Mouse (Mus musculus) midbrain, embryonic 15.5 days (tissue): ENCODE measurements around the gene Ddx1. TPM values are rescaled to one million over a fixed set of nuclear protein-coding genes. Genes with fewer than 3 reads are reported as not detected.

Source experiments
- ATAC-seq: fragments of 200-750 bp; cut with Nextera tagmentation; replicated peaks from 2 replicates; pipeline ENCODE4 v1.8.0; 2017; ENCODE audit warnings: moderate TSS enrichment
- H3K27ac ChIP-seq: fragments of 300-500 bp; sonication (generic); 2 replicates; pipeline ENCODE4 v1.5.1; 2015; ENCODE audit warnings: mild to moderate bottlenecking, inconsistent platforms
- H3K27me3 ChIP-seq: fragments of 300-500 bp; sonication (generic); replicated peaks from 2 replicates; pipeline ENCODE4 v1.6.1; 2015; ENCODE audit warnings: inconsistent platforms
- H3K36me3 ChIP-seq: fragments of 300-500 bp; sonication (generic); replicated peaks from 2 replicates; pipeline ENCODE4 v1.6.1; 2015; ENCODE audit warnings: inconsistent platforms
- H3K4me1 ChIP-seq: fragments of 300-500 bp; sonication (generic); 2 replicates; pipeline ENCODE4 v1.6.1; 2015; ENCODE audit warnings: inconsistent platforms
- H3K4me2 ChIP-seq: fragments of 300-500 bp; sonication (generic); 2 replicates; pipeline ENCODE4 v1.6.1; 2015; ENCODE audit warnings: inconsistent platforms, mild to moderate bottlenecking, moderate library complexity
- H3K4me3 ChIP-seq: fragments of 300-500 bp; sonication (generic); 2 replicates; pipeline ENCODE4 v1.5.1; 2015; ENCODE audit warnings: mild to moderate bottlenecking, inconsistent platforms
- H3K9ac ChIP-seq: fragments of 300-500 bp; sonication (generic); 2 replicates; pipeline ENCODE4 v1.6.1; 2015; ENCODE audit warnings: mild to moderate bottlenecking, inconsistent platforms
- H3K9me3 ChIP-seq: fragments of 300-500 bp; sonication (generic); 2 replicates; pipeline ENCODE4 v1.6.1; 2016; ENCODE audit warnings: inconsistent platforms
- WGBS: fragments of 180-500 bp; shearing (Covaris S2); methylation state at CpG from one replicate; pipeline ENCODE4 v1.1.7; 2015; ENCODE audit warnings: mixed read lengths; 5-methylcytosine and 5-hydroxymethylcytosine counted together
- polyA plus RNA-seq: library from polyadenylated mRNA; unstranded; fragments of >200 nt; fragmentation: Nextera tagmentation; extraction: Ambion mirVana; gene quantifications from 2 replicates; pipeline ENCODE4 v1.2.1, GENCODE M21; 2015

The Ddx1 gene
- 128 and 132 TPM in 2 replicates for polyA plus RNA-seq

DNA sequence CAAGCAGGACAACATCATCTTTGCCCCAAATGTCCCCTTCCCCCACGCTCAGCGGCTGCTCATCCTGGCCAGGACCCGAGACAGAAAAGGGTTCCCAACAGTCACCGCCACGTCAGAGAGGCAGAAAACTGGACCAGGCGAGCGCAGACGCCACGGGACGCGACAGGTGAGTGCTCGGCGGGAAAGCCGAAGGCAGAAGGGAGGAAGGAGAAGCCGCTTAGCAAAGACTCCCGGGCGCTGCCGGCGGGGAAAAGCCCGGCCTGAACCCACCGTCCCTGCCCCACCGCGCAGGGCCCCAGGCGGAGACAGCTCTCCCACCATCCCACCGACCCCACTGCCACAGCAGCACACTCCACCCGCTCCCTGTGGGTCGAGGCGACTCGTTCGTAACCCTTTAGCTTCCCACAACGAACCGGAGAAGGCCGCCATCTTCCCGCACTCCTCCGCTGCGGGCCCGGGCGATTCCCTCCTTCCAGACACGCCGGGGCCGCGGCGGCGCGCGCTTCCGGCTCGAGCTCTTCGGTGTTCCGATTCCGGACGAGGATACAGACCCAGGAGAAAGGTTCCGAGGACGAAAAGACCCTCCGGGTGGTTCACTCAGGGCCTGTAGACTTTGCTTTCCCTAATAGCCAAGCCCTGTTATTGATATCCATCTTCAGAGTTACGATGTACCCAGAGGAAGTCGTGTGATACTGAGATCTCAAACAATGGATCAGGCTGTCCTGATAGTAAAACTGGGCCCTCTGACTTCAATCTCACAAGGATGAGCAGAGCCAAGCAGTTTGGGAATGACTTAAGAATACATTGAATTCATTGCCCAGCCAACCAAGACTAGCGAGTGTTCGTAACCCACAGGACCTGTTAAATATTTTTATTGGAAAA, at the start of gene Ddx1:
TSS of gene Ddx1 (minus strand) at position 523 of the 882 bp plus-strand sequence.
- H3K9ac ChIP-seq, result peak within 1 kb of the TSS; percentile 86
- no peaks in the 10 kb centered on the region; the same call in 1 of the 2 replicates for H3K36me3 ChIP-seq
- H3K4me1 ChIP-seq, result peaks cover 21% of the 10 kb centered on the region
- ATAC-seq, result peak; percentile 96
- H3K9me3 ChIP-seq, result no peaks in the 10 kb centered on the region
- peak within 1 kb of the TSS; percentile 81 for H3K4me3 ChIP-seq
- WGBS, result 2% methylated on average over 59 of the region's 59 CpGs
- peak within 1 kb of the TSS; percentile 53 for H3K4me2 ChIP-seq
- no peaks in the 10 kb centered on the region for H3K27me3 ChIP-seq
- peak within 1 kb of the TSS; percentile 90 for H3K27ac ChIP-seq

DNA sequence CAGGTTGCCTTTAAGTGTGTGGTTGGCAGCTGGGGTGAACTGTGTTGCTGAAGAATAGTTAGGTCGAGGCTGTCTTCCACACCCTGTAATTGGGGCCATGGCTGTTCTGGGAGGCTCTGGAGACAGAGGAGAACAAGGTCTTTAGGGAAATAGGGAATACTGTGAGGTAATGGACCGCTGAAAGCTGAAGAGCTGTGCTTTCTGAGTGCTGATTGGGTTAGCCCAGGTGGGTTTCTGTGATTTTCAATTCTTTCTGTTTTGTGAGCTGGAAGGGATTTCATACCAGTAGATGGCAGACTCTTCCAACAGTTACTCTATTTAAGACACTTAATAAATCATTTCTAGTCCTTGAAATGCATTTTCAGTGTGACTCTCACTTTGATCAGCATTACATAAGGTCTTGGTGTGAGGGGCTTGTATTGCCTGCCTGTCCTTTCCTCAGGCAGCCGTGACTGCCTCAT, 44.4 kb upstream of the Ddx1 start:
- 0 out of 2 replicates have a peak, but pooled peaks cover 2% of the 10 kb centered on the region for H3K36me3 ChIP-seq
- no peaks in the 10 kb centered on the region for H3K9me3 ChIP-seq
- H3K9ac ChIP-seq, result no peak overlapping the region
- peaks cover 3% of the 10 kb centered on the region; the same call in 1 of the 2 replicates for H3K4me1 ChIP-seq
- no peaks in the 10 kb centered on the region for H3K27me3 ChIP-seq
- WGBS, result 68% methylated on average over 3 of the region's 3 CpGs
- H3K27ac ChIP-seq, result no peak overlapping the region
- peak; percentile 79 for ATAC-seq
- no peak overlapping the region for H3K4me3 ChIP-seq
- H3K4me2 ChIP-seq, result no peak overlapping the region

DNA sequence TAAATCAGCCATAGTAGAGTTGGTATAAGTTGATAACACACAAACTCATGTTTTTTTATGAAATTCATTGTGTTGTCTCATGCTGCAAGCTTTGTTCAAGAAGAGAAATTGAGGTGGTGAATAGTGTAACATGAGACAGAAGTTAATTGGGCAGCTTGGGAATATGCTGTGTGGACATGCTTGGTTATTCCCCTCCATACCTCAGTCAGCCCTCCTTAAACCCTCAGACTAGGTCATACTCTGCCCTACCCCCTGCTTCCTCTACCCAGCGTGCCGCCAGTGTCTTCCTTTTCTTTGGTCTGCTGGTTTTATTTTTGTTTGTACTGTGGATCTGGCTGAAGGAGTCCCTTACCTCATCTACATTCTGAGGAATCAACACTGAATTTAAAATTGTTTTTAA, 42.4 kb upstream of the Ddx1 start:
- no peak overlapping the region for H3K9ac ChIP-seq
- H3K27me3 ChIP-seq, result no peaks in the 10 kb centered on the region
- H3K4me1 ChIP-seq, result peaks cover 3% of the 10 kb centered on the region; the same call in 1 of the 2 replicates
- no peaks in the 10 kb centered on the region for H3K9me3 ChIP-seq
- 0 out of 2 replicates have a peak, but pooled peaks cover 2% of the 10 kb centered on the region for H3K36me3 ChIP-seq
- WGBS, result 86% methylated on average over 2 of the region's 2 CpGs
- no peak overlapping the region for H3K4me2 ChIP-seq
- no peak overlapping the region for H3K4me3 ChIP-seq
- no peak overlapping the region for H3K27ac ChIP-seq
- ATAC-seq, result no peak

DNA sequence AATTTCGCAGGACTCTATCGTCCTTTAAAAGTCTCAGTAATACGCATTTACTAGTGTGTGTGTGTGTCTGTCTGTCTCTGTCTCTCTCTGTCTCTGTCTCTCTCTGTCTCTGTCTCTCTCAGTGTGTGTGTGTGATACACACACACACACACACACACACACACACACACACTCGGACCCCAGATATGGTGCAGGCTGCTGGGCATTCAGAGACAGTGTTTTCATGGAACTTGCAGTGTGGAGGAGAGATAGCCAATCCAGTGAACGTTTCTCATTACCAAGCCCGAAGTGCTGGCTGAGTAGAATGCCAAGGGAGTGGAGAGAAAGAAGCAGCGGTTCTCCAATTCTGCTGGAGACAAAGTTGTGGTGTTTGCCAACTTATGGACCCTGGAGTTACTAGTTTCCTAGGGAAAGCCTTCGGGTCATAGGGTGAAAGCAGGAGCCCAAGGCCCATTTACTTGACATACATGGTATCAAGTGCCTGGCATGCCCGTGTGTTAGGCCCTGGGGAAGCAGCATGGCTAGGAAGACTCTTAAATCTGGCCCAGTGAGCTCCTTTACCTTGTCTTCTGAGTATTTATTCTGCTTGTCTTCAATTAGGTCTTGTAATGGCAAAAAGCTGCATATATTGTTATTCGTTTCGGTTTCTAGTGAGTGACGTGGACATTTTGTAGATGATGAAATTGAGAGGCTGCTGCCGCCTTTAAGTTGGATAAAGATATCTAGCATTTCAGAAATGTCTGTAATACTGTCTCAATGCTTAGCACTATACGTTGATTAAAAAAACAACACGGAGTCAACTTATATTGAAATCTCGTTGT, 20.8 kb upstream of the Ddx1 start:
- ATAC-seq, result peak; percentile 48
- Histone ChIP-seq H3K36me3 (no peaks in the 10 kb centered on the region), H3K4me2 (peak overlapping the region; percentile 66), H3K4me3 (peak overlapping the region; percentile 83), H3K9me3 (no peaks in the 10 kb centered on the region), H3K9ac (peak overlapping the region; percentile 69), H3K27ac (peak overlapping the region; percentile 76), H3K27me3 (no peaks in the 10 kb centered on the region), H3K4me1 (peaks cover 17% of the 10 kb centered on the region)
- 46% methylated on average over 16 of the region's 16 CpGs for WGBS

DNA sequence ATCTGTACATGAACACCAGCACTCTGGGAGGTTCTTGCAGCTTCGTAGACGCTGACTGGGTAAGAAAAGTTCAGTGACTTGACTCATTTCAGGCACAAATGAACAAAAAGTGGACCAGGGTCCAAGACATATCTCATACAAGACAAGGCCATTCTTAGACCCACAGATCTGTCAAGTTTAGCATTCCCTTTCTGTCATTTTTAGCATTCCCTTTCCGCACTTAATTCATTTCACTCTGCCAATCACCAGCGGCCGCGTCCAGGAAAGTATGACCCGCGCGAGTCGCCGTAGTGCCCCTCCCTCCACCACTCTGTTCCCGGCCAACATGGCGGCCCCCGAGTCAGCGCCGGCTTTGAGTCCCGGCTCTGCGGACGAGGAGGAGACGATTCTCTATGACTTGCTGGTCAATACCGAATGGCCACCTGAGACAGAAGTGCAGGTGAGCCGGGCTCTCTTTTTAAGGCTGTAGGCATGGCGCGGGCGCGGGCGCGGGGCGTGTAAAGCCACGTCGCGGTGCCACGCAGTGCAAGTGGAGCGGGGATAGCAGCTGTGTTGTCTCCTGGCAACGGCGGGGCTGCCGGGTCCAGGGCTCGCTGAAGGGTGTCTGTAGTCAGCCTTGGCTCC, 19.9 kb upstream of the Ddx1 start, which contains the start of gene Nbas:
TSS of gene Nbas (plus strand) at position 308 of the 624 bp plus-strand sequence.
- Histone ChIP-seq H3K4me2 (peak within 1 kb of the TSS; percentile 66), H3K9me3 (no peaks in the 10 kb centered on the region), H3K9ac (peak within 1 kb of the TSS; percentile 69), H3K36me3 (no peaks in the 10 kb centered on the region), H3K27me3 (no peaks in the 10 kb centered on the region), H3K4me3 (peak within 1 kb of the TSS; percentile 83), H3K4me1 (peaks cover 17% of the 10 kb centered on the region), H3K27ac (peak within 1 kb of the TSS; percentile 76)
- 3% methylated on average over 38 of the region's 38 CpGs for WGBS
- peak; percentile 97 for ATAC-seq

DNA sequence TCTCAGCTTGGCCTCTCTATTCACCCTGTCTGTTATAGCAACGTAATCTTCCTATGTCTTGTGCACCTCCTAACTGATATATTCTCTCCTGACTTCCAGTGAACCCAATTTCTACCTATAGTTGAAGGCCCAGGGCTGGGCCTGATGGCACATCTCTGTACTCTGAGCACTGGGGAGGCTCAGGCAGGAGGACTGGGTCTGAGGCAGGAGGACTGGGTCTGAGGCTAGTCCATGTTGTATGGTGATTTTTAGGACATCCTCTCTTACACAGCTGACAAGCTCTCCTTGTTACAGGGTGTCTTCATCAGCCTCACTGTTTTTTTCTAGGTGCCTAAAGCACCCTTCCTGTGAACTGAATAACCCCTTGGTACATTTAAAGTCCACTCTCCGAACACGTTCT, 19.4 kb upstream of the Ddx1 start:
- H3K9me3 ChIP-seq, result no peaks in the 10 kb centered on the region
- 51% methylated on average over 3 of the region's 3 CpGs for WGBS
- peak overlapping the region; percentile 5; the same call in 1 of the 2 replicates for H3K9ac ChIP-seq
- H3K4me2 ChIP-seq, result peak overlapping the region; percentile 66
- H3K4me1 ChIP-seq, result peaks cover 17% of the 10 kb centered on the region
- H3K4me3 ChIP-seq, result peak overlapping the region; percentile 83
- no peaks in the 10 kb centered on the region for H3K27me3 ChIP-seq
- H3K36me3 ChIP-seq, result no peaks in the 10 kb centered on the region
- no peak overlapping the region for H3K27ac ChIP-seq
- ATAC-seq, result peak; percentile 57

DNA sequence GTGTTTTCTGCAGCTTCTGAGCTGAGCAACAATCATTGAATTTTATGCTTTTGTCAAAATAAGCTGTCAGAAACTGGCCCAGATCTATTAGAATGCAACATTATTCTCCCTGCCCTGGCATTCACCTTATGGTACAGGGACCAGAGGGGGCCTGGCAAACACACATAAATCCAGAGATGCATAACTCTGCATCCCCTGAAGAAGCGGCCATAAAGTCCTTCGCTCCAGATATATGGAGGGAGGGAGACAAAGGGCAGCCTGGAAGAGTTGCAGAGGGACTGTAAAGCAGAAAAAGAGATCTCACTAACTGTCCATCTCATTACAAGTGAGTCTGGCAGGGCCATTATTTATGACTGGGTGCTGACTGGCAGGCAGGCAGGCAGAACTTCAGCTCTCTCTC, 6.7 kb upstream of the Ddx1 start:
- Histone ChIP-seq H3K4me3 (no peak overlapping the region), H3K4me2 (no peak overlapping the region), H3K4me1 (no peaks in the 10 kb centered on the region), H3K9ac (no peak overlapping the region), H3K27ac (no peak overlapping the region), H3K9me3 (no peaks in the 10 kb centered on the region), H3K27me3 (no peaks in the 10 kb centered on the region), H3K36me3 (no peaks in the 10 kb centered on the region)
- 94% methylated on average over 2 of the region's 2 CpGs for WGBS
- ATAC-seq, result no peak

DNA sequence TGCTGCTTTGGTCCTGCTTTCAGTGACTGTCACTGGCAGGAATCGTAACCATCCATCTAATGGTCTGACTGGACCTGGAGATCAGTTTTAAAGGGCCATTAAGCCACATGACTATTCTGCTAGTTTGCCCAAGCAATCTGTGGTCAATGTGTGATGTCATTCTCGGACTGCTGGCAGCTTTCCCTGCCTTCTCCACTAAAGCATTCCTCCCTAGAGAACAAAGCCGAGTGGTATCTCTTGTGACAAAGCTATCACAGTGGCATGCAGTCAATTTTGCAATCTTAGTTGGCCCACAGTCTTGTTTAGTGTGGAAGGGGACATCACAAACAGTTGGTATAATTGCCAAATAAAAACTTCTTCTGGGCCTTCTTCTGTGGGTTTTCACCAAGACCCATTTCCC, 6.1 kb upstream of the Ddx1 start:
- Histone ChIP-seq H3K36me3 (no peaks in the 10 kb centered on the region), H3K4me2 (no peak overlapping the region), H3K9ac (no peak overlapping the region), H3K9me3 (no peaks in the 10 kb centered on the region), H3K27ac (no peak overlapping the region), H3K27me3 (no peaks in the 10 kb centered on the region), H3K4me1 (peaks cover 1% of the 10 kb centered on the region), H3K4me3 (no peak overlapping the region)
- WGBS, result 54% methylated on average over 3 of the region's 3 CpGs
- ATAC-seq, result no peak

DNA sequence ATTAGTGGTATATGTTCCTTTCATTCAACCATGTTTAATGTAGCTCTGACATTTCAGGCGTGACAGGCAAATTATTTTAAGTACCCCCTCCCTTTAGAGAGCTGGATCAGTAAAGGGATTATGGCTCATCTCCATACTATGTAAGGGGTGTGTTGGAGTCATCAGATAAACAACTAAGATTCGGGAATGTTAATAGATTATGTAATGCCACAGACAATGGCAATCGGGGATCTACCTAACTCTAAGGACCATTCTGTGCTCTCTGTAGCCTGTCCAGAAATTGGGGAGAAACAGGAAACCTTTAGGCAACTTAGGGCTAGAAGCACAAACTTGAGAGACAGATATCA, 533 bp upstream of the Ddx1 start:
- Histone ChIP-seq H3K27ac (peak overlapping the region; percentile 90), H3K4me3 (peak overlapping the region; percentile 81), H3K9ac (peak overlapping the region; percentile 86), H3K4me1 (peaks cover 21% of the 10 kb centered on the region), H3K27me3 (no peaks in the 10 kb centered on the region), H3K36me3 (no peaks in the 10 kb centered on the region), H3K4me2 (peak overlapping the region; percentile 53), H3K9me3 (no peaks in the 10 kb centered on the region)
- peak; percentile 31 for ATAC-seq
- WGBS, result 78% methylated on average over 3 of the region's 3 CpGs

DNA sequence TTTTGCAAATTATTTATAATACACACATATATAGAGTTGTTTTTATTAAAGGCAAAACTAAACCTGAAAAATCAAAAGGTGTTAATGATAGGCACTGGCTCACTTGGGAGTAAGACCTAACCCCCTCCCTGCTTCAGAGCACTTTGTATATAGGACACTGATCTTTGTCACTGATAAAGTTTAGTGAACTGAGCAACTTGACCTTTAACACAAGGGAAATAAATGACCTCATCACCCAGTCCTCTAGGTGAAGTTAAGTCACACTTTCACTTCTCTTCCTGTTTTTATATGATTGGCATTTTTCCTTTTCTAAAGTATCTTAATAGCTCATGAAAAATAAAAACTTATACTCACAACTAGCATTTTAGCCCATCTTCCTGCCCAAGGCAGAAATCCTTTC, 6.6 kb downstream of the Ddx1 start:
- Histone ChIP-seq H3K4me3 (no peak overlapping the region), H3K27me3 (no peaks in the 10 kb centered on the region), H3K36me3 (peaks cover 40% of the 10 kb centered on the region), H3K9me3 (no peaks in the 10 kb centered on the region), H3K4me1 (peaks cover 4% of the 10 kb centered on the region), H3K4me2 (no peak overlapping the region), H3K9ac (no peak overlapping the region), H3K27ac (no peak overlapping the region)
- no peak for ATAC-seq

DNA sequence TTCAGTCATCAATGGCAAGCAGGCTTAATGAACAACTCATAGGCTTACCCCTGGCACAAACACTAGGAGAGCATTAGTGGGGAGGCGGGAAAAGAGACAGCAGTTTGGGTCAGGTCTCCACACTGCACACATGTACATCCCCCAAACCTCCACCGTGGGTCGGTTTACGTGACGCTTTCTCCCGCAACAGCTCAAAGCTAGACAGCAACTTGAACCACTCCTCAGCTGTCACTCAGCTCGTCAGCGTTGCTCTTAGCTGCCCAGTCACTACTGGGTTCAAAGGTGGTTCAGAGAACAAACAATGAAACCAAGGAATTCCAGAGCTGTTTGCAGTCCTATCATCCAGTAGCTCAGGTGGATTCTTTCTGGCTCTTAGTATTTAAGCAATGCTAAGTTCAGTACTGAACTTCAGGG, 30.9 kb downstream of the Ddx1 start:
- 89% methylated on average over 8 of the region's 8 CpGs for WGBS
- H3K4me1 ChIP-seq, result peaks cover 5% of the 10 kb centered on the region
- H3K27ac ChIP-seq, result no peak overlapping the region
- H3K36me3 ChIP-seq, result peaks cover 30% of the 10 kb centered on the region
- no peak for ATAC-seq
- no peak overlapping the region for H3K4me3 ChIP-seq
- no peak overlapping the region for H3K4me2 ChIP-seq
- H3K27me3 ChIP-seq, result no peaks in the 10 kb centered on the region
- H3K9ac ChIP-seq, result no peak overlapping the region
- no peaks in the 10 kb centered on the region for H3K9me3 ChIP-seq

DNA sequence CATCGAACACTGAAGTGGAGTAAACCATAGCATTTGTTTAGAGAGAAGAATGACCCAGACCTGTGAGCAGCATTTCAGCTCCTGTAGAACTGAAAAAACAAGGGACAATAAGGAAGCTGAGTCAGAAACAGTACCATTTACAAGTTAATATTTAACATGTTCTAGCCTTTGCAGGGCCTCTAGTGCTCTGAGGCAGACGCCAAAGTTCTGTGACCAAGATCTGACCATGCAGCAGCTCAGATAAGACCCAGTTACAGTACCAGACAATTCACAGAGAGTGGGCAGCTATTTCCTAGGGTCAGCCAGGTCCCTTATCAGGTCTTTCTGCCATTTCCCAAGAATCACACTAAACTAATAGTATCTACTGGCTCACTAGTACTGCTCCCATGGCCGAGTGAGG, 31.4 kb downstream of the Ddx1 start:
- peaks cover 5% of the 10 kb centered on the region for H3K4me1 ChIP-seq
- H3K36me3 ChIP-seq, result peaks cover 28% of the 10 kb centered on the region
- H3K4me2 ChIP-seq, result no peak overlapping the region
- ATAC-seq, result no peak
- no peak overlapping the region for H3K4me3 ChIP-seq
- H3K9ac ChIP-seq, result no peak overlapping the region
- no peaks in the 10 kb centered on the region for H3K9me3 ChIP-seq
- WGBS, result 83% methylated on average over 3 of the region's 3 CpGs
- H3K27me3 ChIP-seq, result no peaks in the 10 kb centered on the region
- no peak overlapping the region for H3K27ac ChIP-seq
